Mouse (Mus musculus): Measurements from ENCODE around the gene Lrsam1. TPM values are rescaled to one million over a fixed set of nuclear protein-coding genes. Genes with fewer than 3 reads are reported as not detected.
"Not testable (repeated sequence)": the region's sequence is repeated elsewhere in the genome, so short reads cannot be mapped to it uniquely, and the experiment has no call there.

Gene Lrsam1
- total RNA-seq (2021), result 17.4 and 28.7 TPM in 2 replicates
- long read RNA-seq, full-length matches to known transcripts, result 2 of 14 reads
- long read RNA-seq, partial matches to known transcripts, result 6 of 14 reads
- long read RNA-seq, other reads (novel, unspliced or antisense), result 6 of 14 reads

- peak; percentile 95 for DNase-seq
Measured at GRCm38 (mm10) chr2:32961192-32961995, at the start of gene Lrsam1, which contains the start of gene Rpl12. Gene Lrsam1, minus strand, starts transcription at chr2:32961614. Gene Rpl12, plus strand, starts transcription at chr2:32961559.

GRCm38 (mm10) chr2:33009055-33009454 is 47.6 kb upstream of the Lrsam1 start:
- not testable (repeated sequence) for DNase-seq

GRCm38 (mm10) chr2:33005041-33005440 is 43.6 kb upstream of the Lrsam1 start:
- DNase-seq, result no peak

- no peak for DNase-seq
Measured at GRCm38 (mm10) chr2:33002144-33002543, 40.7 kb upstream of the Lrsam1 start.

- DNase-seq, result no peak
Measured at GRCm38 (mm10) chr2:32999752-33000151, 38.3 kb upstream of the Lrsam1 start.

- DNase-seq, result no peak
Measured at GRCm38 (mm10) chr2:32997792-32998191, 36.4 kb upstream of the Lrsam1 start.

- no peak for DNase-seq
Measured at GRCm38 (mm10) chr2:32997081-32997480, 35.7 kb upstream of the Lrsam1 start.

- no peak for DNase-seq
Measured at GRCm38 (mm10) chr2:32992130-32992529, 30.7 kb upstream of the Lrsam1 start.

- no peak for DNase-seq
Measured at GRCm38 (mm10) chr2:32990167-32990832, 28.9 kb upstream of the Lrsam1 start.

GRCm38 (mm10) chr2:32989376-32989775 is 28.0 kb upstream of the Lrsam1 start:
- DNase-seq, result no peak

GRCm38 (mm10) chr2:32985844-32986243 is 24.4 kb upstream of the Lrsam1 start:
- no peak for DNase-seq

- DNase-seq, result no peak
Measured at GRCm38 (mm10) chr2:32983617-32984016, 22.2 kb upstream of the Lrsam1 start.

GRCm38 (mm10) chr2:32982700-32983099 is 21.3 kb upstream of the Lrsam1 start:
- DNase-seq, result no peak

- DNase-seq, result peak; percentile 92
Measured at GRCm38 (mm10) chr2:32981725-32982271, 20.4 kb upstream of the Lrsam1 start, which contains the start of gene Slc2a8. Gene Slc2a8, minus strand, starts transcription at chr2:32982083.

- DNase-seq, result peak; percentile 57
Measured at GRCm38 (mm10) chr2:32981281-32981680, 19.9 kb upstream of the Lrsam1 start.

GRCm38 (mm10) chr2:32979675-32980074 is 18.3 kb upstream of the Lrsam1 start:
- DNase-seq, result no peak

- no peak for DNase-seq
Measured at GRCm38 (mm10) chr2:32978675-32979074, 17.3 kb upstream of the Lrsam1 start.

GRCm38 (mm10) chr2:32977114-32977513 is 15.7 kb upstream of the Lrsam1 start:
- DNase-seq, result no peak

- DNase-seq, result no peak
Measured at GRCm38 (mm10) chr2:32974216-32974615, 12.8 kb upstream of the Lrsam1 start.

GRCm38 (mm10) chr2:32971235-32971634 is 9.8 kb upstream of the Lrsam1 start:
- no peak for DNase-seq

- no peak for DNase-seq
Measured at GRCm38 (mm10) chr2:32969326-32969725, 7.9 kb upstream of the Lrsam1 start.

GRCm38 (mm10) chr2:32968024-32968614 is 6.7 kb upstream of the Lrsam1 start:
- no peak for DNase-seq

Measured in adrenal gland, postnatal 25 days (tissue).